Mouse (Mus musculus) regulatory T cell (primary cell): Measurements from ENCODE around the gene Tgm7.

Experiments used
- in situ Hi-C: fragments of 300-600 bp; cut with MboI, MseI; formaldehyde crosslinking; loops from one replicate; pipeline ENCODE4 v1.15.1; 2025; ENCODE audit warnings: high pct_unique_total_duplicates

The Tgm7 gene

GRCm38 (mm10) chr2:121074747-121075146 lies 34.8 kb downstream of the Tgm7 start:
- in situ Hi-C loops, result no loop called here

DNA sequence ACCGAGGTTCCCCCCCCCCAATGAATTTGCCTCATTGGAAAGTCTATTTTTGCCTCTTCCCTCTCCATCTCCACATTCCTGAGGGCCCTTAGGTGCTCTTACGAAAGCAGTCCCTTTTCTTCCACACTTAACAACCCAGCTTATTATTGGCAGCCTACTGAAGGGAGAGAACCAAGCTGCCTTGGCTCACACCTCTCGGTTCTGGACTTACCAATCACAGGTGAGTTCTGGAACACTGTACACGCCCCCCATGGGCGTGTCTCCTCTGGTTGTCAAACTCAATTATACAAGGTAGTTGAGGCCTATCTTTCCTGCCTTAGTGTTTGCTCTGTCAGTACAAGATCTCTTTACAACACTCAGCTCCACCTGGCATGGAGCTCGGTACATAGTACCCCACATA lies 37.7 kb downstream of the Tgm7 start:
- in situ Hi-C loops, result no loop called here

DNA sequence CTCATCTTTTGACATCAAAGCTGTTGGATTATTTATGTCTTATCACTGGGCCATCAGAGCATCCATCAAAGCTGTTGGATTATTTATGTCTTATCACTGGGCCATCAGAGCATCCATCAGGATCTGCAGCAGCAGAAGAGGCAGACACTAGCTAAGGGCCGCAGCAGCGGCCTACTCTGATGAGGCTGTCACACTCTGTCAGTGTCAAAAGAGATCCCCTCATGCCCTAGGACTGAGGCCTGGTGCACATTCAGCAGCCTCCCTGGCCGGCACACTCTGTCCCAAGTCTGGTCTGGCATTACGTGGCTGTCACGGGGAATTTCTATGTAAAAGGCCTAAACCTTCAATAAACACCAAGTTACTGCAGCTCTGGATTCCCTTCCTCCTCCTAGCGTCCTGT lies 40.1 kb downstream of the Tgm7 start:
- in situ Hi-C loops, result no loop called here

- in situ Hi-C loops, result no loop called here
These were observed 42.5 kb downstream of the Tgm7 start for GRCm38 (mm10) chr2:121067116-121067515.

GRCm38 (mm10) chr2:121061315-121061714 lies 48.3 kb downstream of the Tgm7 start:
- in situ Hi-C loops, result no loop called here

DNA sequence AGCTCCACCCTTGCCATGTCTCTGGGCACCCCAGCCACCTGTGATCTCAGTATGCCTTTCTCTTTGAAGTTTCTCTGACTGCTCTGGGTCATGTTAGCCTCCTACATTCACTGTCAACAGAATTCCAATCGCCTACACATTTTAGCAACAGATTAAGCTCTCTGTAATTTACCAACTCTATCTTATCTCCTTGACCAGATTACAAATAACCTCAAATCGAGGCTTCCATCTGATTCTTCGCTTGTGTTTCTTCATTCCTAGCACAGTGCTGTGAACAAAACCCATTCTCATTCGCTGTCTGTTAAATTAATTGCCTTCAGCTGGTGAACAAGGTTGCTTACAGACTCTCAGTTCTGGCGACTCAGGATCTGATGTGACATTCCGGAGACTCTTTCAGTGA lies 51.6 kb downstream of the Tgm7 start:
- in situ Hi-C loops, result no loop called here

DNA sequence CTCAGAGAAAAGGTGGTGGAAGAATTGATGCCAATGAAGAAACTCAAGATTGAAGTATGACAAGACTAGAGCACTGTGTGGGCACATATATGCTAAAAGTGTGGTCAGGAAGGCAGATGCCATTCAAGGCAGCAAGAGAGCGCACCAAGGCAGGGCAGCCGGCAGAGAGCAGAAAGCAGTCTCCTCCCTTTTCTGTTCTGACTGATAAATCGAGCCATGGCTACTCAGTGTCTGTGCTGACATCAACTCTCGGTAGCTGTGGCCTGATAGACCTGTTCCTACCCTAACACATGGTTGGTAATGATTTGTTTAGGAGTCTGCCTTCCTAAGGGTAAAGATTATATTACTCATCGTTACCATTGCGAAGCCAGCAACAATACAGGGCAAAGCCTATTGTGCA lies 53.7 kb downstream of the Tgm7 start:
- in situ Hi-C loops, result no loop called here

- in situ Hi-C loops, result no loop called here
These were observed 55.5 kb downstream of the Tgm7 start for GRCm38 (mm10) chr2:121054060-121054459.

- in situ Hi-C loops, result no loop called here
These were observed 57.4 kb downstream of the Tgm7 start for GRCm38 (mm10) chr2:121052176-121052575.

DNA sequence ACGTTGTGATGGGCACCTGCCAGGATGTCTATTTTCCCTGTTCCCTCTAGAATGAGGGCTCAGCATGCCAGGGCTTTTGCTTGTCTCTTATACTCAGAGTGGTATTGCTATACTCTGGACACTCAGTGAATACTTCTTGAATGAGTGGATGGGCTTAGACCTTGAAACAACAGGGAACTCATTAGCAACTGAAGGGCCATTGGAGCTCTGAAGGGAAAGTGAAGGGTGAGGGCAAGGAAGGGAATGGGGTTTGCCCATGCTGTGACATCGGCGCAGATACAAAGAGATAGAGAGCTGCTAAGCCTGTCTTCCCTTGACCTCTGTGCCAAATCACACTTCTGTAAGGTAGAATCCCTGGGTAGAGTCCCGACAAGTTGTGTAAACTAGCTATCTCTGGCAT lies 63.9 kb downstream of the Tgm7 start:
- in situ Hi-C loops, result no loop called here
